Mouse (Mus musculus) cerebellum, adult 2 months (tissue): Measurements from ENCODE around the gene Golga4.

ENCODE experiments used
- CTCF ChIP-seq: fragments of 200-500 bp; IDR thresholded peaks from 2 replicates; pipeline ENCODE4 v1.5.1; 2011; ENCODE audit warnings: low read depth, mild to moderate bottlenecking, control low read depth, low read length, moderate library complexity, borderline replicate concordance; ENCODE audit not compliant: insufficient read depth
- POLR2A ChIP-seq: fragments of 200-500 bp; IDR thresholded peaks from 2 replicates; pipeline ENCODE4 v1.6.1; 2011; ENCODE audit warnings: low read length, control low read depth, borderline replicate concordance; ENCODE audit not compliant: insufficient read depth

DNA sequence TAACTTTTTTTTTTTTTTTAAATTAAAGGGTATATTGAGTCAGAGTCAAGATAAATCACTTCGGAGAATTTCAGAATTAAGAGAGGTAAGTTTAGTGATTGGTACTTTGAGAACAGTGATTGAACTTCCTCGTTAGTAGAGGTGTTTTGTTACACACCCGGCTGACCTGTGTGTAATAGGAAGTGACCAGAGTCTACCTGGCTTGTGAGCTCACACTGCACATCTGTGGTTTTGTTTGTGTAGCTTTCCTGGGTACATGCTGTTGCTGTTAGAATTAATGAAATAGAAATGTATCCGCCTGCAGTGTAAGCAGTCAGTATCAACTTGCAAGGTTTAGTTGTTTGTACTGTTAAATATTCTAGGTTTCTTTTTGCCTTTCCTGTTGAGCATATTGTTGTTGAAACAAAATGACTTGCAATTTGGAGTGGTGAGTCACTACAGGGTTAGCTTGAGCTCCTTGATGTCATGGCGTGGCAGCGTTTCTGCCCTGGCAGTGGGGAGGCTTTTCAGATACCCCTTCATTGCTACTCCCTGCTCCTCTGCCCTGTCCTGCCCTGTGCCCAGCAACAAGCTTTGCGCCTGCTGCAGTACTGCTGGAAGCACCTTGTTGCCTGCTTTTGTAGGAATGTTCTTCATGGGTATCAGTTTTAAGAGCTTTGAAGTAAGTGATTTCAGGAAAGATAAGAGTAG, 26.6 kb downstream of the Golga4 start:
- no peak for TF ChIP-seq CTCF
- TF ChIP-seq POLR2A = no peak
